Mouse (Mus musculus): ENCODE measurements around the gene Dhrs2.

Gene Dhrs2

GRCm38 (mm10) chr14:55248284-55248683, 26.5 kb downstream of the Dhrs2 start:
- no peak for DNase-seq (ENCODE audit: extremely low spot score)

- DNase-seq (ENCODE audit: extremely low spot score): no peak
Observed at GRCm38 (mm10) chr14:55253580-55253979, 31.8 kb downstream of the Dhrs2 start.

GRCm38 (mm10) chr14:55255443-55255842, 33.6 kb downstream of the Dhrs2 start:
- no peak for DNase-seq (ENCODE audit: extremely low spot score)

- peak; percentile 40 for DNase-seq (ENCODE audit: extremely low spot score)
Observed at GRCm38 (mm10) chr14:55271158-55271557, 49.4 kb downstream of the Dhrs2 start.

- DNase-seq (ENCODE audit: extremely low spot score): no peak
Observed at GRCm38 (mm10) chr14:55273023-55273422, 51.2 kb downstream of the Dhrs2 start.

DNA sequence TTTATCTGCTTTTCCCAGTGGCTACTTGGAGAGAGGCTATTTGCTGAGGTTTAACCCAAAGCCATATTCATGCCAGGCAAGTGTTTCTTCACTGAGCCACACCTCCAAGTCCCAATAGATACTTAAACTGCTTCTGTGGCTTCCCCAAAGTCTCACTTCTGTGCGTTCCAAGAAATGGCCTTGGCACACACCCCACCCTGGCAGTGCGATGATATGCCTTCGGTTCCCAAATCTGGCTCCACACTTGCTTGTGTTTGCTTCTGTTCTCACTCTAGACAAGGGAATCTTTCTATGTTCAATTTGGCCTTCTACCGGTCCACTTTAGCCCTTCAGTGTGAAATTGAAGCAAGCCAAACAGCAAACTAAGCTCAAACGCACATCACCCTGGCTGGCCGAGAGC, 53.0 kb downstream of the Dhrs2 start:
- DNase-seq (ENCODE audit: extremely low spot score): no peak

GRCm38 (mm10) chr14:55279322-55280069, 57.7 kb downstream of the Dhrs2 start:
- DNase-seq (ENCODE audit: extremely low spot score): no peak

All from embryo, embryonic 9.5 days (tissue).